Mouse (Mus musculus) ES-Bruce4 (cell line): ENCODE data around the gene Rnf213. TPM values are rescaled to one million over a fixed set of nuclear protein-coding genes. Genes with fewer than 3 reads are reported as not detected.

ENCODE experiments used
- H3K27ac ChIP-seq: 2 replicates; pipeline ENCODE4 v1.5.1; 2012; ENCODE audit warnings: low read length, inconsistent platforms; ENCODE audit not compliant: insufficient read depth
- H3K27me3 ChIP-seq: 2 replicates; pipeline ENCODE4 v1.6.1; 2012; ENCODE audit warnings: mild to moderate bottlenecking, low read length, inconsistent platforms; ENCODE audit not compliant: control insufficient read depth, poor library complexity, insufficient read depth, severe bottlenecking
- H3K36me3 ChIP-seq: 2 replicates; pipeline ENCODE4 v1.6.1; 2012; ENCODE audit warnings: inconsistent platforms, mild to moderate bottlenecking, low read length, moderate library complexity; ENCODE audit not compliant: control insufficient read depth, poor library complexity, insufficient read depth, severe bottlenecking
- H3K4me1 ChIP-seq: one replicate; pipeline ENCODE4 v1.8.1; 2011; ENCODE audit warnings: low read length; ENCODE audit not compliant: control insufficient read depth, insufficient read depth
- H3K4me3 ChIP-seq: 2 replicates; pipeline ENCODE4 v1.5.1; 2011; ENCODE audit warnings: low read depth, mild to moderate bottlenecking, low read length
- H3K9ac ChIP-seq: 2 replicates; pipeline ENCODE4 v1.6.1; 2012; ENCODE audit warnings: low read depth, mild to moderate bottlenecking, inconsistent platforms; ENCODE audit not compliant: poor library complexity, severe bottlenecking
- H3K9me3 ChIP-seq: replicated peaks from 2 replicates; pipeline ENCODE4 v1.6.1; 2012; ENCODE audit warnings: mild to moderate bottlenecking, low read length, inconsistent platforms; ENCODE audit not compliant: control insufficient read depth, poor library complexity, insufficient read depth, severe bottlenecking
- CTCF ChIP-seq: IDR thresholded peaks from one replicate; pipeline ENCODE4 v1.8.1; 2011; ENCODE audit warnings: low read depth, low read length
- EP300 ChIP-seq: IDR thresholded peaks from 2 replicates; pipeline ENCODE4 v1.6.1; 2011; ENCODE audit warnings: low read depth, low read length; ENCODE audit not compliant: insufficient read depth
- POLR2A ChIP-seq: IDR thresholded peaks from one replicate; pipeline ENCODE4 v1.8.1; 2011; ENCODE audit warnings: low read length; ENCODE audit not compliant: insufficient read depth
- polyA plus RNA-seq: library from polyadenylated mRNA; stranded (reverse); fragments of >200 nt; gene quantifications from 2 replicates; pipeline ENCODE4 v1.2.4, GENCODE M21; 2011; ENCODE audit warnings: low read depth; ENCODE audit not compliant: missing spikeins, insufficient read depth, insufficient read length

The Rnf213 gene
- polyA plus RNA-seq, 1 experiment = 22.4 TPM

DNA sequence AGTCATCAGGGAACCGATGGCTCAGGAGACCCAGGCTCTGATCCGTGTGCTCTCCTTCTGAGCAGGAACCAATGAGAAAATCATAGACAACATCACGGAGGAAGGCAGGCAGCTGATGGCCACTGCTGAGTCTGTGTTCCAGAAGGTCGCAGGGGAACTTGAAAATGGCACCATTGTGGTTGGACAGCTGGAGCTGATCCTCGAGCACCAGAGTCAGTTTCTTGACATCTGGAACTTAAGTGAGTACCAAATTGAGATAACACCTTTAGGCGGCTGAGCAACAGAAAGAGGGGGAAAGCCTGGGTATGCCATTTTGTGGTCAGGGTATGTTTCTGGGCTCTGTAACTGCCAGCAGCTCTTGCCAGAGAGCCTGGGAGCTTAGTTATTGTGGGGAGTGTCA, 34.5 kb downstream of the Rnf213 start:
- Histone ChIP-seq H3K9me3 (no peaks in the 10 kb centered on the region), H3K4me1 (no peaks in the 10 kb centered on the region), H3K9ac (no peak overlapping the region), H3K27me3 (no peaks in the 10 kb centered on the region), H3K36me3 (no peaks in the 10 kb centered on the region), H3K4me3 (no peak overlapping the region), H3K27ac (no peak overlapping the region)
- no peak for TF ChIP-seq EP300
- no peak for TF ChIP-seq CTCF

DNA sequence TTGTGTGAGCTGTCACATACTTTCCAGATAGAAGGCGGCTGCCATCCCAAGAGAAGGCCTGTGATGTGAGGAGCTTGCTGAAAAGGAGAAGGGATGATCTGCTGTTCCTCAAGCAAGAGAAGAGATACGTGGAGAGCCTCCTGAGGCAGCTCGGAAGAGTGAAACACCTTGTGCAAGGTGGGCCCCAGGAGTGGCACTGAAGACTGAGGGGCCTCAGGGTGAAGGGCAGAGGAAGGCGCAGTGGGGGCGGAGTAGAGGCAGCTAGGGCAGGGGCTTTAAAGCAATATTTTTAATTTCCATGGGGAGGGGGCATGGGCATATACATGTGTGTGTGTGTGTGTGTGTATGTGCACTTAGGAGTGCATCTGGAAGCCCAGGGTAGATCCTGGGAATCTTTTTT, 35.1 kb downstream of the Rnf213 start:
- TF ChIP-seq EP300 (no peak), CTCF (no peak), POLR2A (no peak)
- no peak overlapping the region for H3K9ac ChIP-seq
- H3K4me1 ChIP-seq = no peaks in the 10 kb centered on the region
- no peaks in the 10 kb centered on the region for H3K27me3 ChIP-seq
- H3K27ac ChIP-seq = no peak overlapping the region
- no peaks in the 10 kb centered on the region for H3K9me3 ChIP-seq
- no peak overlapping the region for H3K4me3 ChIP-seq
- H3K36me3 ChIP-seq = no peaks in the 10 kb centered on the region

DNA sequence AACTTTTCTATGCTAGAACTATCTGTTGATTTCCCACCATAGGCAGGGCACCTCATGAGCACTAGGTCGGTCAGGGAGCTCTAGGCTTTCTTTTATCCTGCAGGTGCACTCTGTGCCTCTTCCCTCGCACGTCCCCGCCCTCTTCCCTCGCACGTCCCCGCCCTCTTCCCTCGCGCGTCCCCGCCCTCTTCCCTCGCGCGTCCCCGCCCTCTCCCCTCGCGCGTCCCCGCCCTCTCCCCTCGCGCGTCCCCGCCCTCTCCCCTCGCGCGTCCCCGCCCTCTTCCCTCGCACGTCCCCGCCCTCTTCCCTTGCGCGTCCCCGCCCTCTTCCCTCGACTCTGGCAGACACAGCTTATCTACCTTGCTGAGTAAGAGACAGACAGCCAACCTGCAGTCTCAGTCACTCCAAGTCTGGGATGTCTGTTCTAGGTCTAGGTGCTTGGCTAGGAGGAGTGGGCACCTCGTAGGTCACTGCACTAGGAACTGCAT, 35.8 kb downstream of the Rnf213 start:
- H3K4me3 ChIP-seq = no peak overlapping the region
- no peaks in the 10 kb centered on the region for H3K9me3 ChIP-seq
- TF ChIP-seq CTCF (no peak), POLR2A (no peak), EP300 (no peak)
- H3K9ac ChIP-seq = no peak overlapping the region
- no peaks in the 10 kb centered on the region for H3K27me3 ChIP-seq
- H3K36me3 ChIP-seq = no peaks in the 10 kb centered on the region
- H3K27ac ChIP-seq = no peak overlapping the region
- no peaks in the 10 kb centered on the region for H3K4me1 ChIP-seq

DNA sequence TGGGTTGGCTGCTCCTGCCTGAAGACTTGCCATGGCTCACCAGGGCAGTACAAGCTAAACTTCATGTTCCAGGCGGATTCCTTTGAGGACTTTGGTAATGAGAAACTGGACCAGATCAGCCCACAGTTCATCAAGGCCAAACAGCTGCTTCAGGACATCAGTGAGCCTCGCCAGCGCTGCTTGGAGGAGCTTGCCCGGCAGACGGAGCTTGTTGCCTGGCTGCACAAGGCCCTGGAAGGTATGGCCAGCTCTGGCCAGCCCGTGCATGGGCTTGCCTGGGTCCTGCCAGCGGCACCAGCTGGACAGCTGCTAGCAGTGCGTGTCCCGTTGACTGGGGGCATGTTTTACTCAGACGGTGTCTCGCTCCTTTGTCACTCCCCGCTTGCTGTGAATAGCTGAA, 38.6 kb downstream of the Rnf213 start:
- Histone ChIP-seq H3K27ac (no peak overlapping the region), H3K4me1 (no peaks in the 10 kb centered on the region), H3K27me3 (no peaks in the 10 kb centered on the region), H3K9ac (no peak overlapping the region), H3K4me3 (no peak overlapping the region), H3K9me3 (no peaks in the 10 kb centered on the region), H3K36me3 (no peaks in the 10 kb centered on the region)
- TF ChIP-seq CTCF (no peak), EP300 (no peak), POLR2A (no peak)

DNA sequence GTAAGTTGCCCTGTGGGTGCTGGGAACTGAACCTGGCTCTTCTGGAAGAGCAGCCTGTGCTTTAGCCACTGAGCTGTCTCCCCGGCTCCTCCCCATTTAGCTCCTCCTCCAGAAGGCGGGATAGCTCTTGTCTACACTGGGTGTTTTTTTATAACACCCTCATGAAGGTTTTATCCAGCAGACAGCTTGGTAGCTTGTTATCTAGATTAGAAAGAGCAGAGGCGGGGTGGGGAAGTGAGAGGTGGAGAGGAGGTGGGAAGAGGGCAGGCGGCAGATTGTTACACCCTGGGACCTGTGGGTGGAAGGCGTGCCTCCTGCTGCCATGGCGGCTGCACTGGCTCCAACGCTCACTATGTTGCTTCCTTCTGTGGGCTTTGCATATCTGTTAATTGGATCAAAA, 39.8 kb downstream of the Rnf213 start:
- Histone ChIP-seq H3K36me3 (no peaks in the 10 kb centered on the region), H3K9me3 (no peaks in the 10 kb centered on the region), H3K9ac (no peak overlapping the region), H3K4me3 (no peak overlapping the region), H3K27me3 (no peaks in the 10 kb centered on the region), H3K27ac (no peak overlapping the region), H3K4me1 (no peaks in the 10 kb centered on the region)
- TF ChIP-seq POLR2A (no peak), EP300 (no peak), CTCF (no peak)

DNA sequence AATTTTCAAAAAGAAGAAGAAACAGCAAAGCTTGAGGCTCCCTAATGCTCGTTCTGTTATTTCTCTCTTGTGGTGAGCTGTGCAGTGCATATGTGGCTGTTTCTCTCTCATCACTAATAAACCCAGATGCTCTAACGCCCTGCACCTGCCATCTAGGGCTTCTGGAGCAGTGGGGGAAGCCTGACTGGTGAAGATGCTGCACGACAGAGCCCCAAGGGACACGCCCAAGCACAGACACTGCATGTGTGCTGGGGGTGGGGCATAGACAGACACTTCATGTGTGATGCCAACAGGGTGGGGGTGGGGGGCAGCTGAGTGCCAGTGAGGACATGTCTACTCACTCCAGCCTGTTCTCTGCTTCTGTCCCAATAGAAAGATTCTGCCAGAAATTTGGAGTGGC, 41.4 kb downstream of the Rnf213 start:
- Histone ChIP-seq H3K27ac (no peak overlapping the region), H3K9ac (no peak overlapping the region), H3K36me3 (no peaks in the 10 kb centered on the region), H3K9me3 (no peaks in the 10 kb centered on the region), H3K27me3 (no peaks in the 10 kb centered on the region), H3K4me1 (no peaks in the 10 kb centered on the region), H3K4me3 (no peak overlapping the region)
- TF ChIP-seq POLR2A (no peak), EP300 (no peak), CTCF (no peak)
